Mouse (Mus musculus) cerebellum, postnatal 25 days (tissue): ENCODE measurements around the gene Scube1.

ENCODE experiments used
- DNase-seq, 2 experiments: peaks; one replicate each; pipeline ENCODE4 v3.0.0; 2021; ENCODE audit warnings: mixed read lengths in 2 of 2

Scube1 gene

DNA sequence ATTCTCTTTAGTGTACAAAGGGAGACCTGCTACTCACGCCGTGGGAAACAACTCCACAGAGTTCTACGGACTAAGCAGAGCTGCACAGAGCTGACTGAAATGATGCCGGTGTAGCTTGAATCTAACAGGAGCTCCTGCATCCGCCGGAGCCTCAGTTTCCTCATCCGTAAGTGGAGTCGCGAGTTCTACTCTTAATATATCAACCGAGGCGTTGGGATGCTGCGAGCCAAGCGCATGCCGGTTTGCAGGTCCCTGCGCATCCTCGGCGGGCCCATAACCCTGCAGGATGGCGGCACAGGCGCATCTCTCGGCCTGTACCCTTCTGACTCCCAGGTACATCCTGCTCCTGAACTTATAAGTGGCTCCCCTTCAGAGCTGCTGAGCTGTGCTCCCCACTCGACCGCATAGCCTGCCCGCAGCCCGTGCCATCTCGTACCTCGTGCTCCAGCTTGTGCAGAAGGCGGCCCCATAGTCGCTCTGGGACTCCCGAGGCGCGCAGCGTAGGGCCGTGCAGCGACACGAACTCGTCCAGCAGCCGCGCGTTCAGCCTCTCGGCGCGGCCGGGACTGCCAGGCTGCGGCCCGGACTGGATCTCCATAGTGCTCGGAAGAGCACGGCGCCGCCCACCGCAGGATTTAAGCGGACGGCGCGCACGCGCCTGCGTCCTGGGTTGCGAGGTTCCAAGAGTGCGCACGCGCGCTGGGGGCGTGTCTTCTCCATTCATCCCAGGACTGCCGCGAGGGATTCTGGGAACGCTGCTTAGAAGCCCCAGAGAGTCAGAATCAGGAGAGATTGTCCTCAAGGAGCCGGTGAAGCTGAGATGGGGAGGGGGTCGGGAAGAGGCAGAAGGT lies 130.1 kb downstream of the Scube1 start, which contains the start of gene Ttll12:
Gene Ttll12, minus strand, starts transcription at position 645 of the 851 bp plus-strand sequence.
- peak; percentile 95 to 98 for DNase-seq

DNA sequence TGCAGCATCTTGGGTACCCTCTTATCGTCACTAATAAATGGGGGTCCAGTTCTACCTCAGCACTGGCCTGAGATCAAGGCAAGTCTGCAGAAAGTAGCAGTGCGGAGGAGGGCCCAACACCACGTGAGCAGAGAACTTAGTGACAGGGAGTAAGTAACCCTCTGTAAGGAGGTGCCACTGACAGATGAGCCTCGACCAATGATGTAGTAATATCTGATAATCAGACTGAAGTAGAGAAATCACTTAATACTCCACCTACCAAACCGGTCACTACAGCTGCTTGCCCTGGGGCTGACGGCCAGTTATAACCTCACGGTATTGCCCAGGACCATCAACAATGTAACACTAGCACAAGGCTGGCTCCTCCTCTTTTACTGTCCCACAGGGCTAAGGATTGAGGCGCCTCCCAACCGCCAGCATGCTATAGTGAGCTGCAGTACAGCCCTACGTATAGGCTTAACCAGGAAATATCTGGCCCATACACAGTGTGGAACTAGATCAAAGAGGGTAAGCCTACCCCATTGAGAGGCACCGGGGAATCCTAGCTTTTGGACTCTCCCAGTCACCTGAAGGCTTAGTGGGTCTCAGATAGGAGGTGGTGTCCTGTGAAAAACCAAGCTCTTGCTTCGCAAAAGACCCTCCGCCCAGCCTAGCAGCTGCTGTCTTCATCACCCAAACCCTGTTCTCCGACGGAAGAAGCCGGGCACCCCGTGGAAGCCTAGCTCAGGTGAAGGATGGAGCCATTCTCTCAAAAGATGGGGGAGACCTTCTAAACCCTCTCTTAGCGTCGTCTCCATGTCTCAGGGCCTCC lies 130.9 kb downstream of the Scube1 start:
- DNase-seq, result no peak

DNA sequence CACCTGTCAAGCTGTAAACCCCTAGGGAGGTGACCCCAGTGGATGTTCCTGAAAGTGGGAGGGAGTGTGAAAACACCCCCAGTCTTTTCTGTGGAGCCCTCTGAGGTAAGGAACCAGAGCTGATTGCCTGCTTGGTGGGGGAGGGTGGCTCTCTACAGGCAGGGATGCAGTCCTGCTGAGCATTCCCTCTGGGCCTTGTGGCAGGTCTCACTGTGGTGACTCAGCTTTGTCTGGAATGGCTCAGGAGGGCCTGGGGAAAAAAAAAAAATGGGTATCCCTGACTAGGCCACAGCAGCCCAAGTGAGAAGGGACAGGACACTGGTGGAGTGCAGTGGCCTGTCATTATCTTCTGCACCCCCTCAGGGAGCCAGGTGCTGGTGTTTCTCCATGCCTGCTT lies 131.6 kb downstream of the Scube1 start:
- no peak for DNase-seq

DNA sequence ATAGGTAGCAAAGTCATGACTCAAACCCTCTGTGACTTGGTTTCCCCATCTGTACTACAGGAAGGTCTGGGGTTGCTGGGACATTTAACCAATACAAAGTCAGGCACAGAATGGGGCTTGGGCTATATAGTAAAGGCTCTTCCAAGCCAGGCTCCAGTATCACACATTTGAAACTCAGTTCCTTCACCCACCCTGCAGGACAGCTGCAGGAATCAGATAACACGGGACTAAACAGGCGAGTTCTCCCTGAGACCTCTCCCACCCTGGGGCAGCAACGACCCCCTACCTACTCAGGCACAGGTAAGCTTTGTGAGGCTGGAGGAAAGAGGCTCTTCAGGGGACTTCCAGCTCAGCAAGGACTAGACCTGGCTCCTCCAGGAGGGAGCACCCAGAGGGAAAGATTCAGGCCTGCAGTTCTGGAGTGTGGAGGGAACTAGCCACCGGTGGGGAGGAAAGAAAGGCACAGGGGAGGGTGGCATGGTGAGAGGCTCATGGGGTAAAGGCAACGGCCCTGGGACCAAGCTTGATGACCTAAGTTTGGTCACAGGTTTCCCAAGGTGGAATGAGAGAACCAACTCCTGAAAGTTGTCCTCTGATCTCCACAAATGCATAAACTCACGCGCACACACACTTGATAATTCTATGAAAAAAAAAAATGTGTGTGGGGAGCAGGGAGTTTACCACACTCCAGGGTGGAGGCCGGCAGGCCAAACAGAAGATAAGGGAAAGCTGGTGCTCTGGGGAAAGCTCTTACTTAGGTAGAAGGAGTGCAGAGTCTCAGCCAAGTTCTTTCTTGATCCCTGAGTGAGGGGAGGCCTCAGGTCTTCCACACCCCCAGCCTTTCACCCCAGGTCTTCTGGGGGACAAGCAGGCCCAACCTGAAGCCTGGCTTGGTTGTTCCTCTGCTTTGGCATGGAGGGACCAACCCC lies 132.3 kb downstream of the Scube1 start:
- DNase-seq, result no peak

DNA sequence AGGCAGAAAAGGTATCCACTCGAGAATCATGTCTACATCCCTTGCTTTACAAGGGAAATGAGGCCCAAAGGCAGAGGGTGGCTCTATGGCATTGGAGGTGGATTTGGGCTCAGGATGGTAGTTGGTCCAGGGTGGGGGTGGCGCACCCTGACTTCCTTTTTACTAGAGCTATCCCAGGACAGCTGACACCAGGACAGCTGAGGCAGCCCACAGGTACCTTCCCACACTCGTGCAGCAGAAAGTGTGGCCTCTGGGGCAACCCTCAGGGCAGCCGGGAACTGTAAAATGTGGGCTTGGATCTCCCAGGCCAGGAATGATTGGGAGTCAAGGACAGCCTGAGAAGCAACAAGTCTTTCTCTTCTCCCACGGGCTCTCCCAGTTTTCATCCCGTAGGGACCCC lies 133.1 kb downstream of the Scube1 start:
- no peak for DNase-seq

DNA sequence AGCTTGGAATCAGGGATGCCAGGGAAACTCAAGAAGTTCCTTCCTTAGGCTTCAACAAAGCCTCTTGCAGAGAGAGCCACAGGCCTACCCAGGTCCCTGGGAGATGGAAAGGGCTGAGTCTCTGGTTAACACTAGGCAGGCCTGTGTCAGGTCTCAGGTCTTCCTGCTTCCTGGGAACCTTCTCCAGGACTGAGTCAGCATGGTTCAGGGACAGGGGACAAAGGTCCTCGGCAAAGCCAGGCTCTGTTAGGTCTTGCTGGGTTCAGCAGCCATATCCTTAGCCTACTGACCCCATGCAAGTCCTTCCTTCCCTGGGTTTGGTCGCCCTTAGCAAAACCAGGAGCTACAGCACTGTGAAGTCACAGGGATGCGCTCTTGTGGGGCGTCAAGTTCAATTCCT lies 134.0 kb downstream of the Scube1 start:
- DNase-seq, result no peak

DNA sequence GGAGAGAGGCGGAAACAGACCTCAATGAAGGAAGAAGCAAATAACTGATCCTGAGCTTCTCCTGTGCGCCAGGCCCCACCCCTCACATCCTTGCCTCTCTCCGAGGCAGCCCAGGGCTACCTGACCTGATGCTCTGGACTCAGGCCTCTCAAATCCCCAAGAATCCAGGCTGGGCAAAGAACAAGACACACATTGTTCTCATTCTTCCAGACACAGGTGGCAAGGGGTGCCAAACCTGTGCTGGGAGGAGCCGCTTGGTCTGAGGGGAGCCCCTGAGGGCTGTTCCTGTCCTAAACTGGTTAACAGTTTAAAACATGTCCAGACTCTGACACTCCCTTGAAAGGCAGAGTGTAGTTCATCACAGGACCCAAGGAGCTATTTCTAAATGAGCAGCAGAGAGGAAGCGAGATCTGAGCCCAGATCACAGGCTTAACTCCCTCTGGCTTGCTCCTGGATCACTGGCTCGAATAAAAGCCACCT lies 140.0 kb downstream of the Scube1 start:
- DNase-seq, result no peak

DNA sequence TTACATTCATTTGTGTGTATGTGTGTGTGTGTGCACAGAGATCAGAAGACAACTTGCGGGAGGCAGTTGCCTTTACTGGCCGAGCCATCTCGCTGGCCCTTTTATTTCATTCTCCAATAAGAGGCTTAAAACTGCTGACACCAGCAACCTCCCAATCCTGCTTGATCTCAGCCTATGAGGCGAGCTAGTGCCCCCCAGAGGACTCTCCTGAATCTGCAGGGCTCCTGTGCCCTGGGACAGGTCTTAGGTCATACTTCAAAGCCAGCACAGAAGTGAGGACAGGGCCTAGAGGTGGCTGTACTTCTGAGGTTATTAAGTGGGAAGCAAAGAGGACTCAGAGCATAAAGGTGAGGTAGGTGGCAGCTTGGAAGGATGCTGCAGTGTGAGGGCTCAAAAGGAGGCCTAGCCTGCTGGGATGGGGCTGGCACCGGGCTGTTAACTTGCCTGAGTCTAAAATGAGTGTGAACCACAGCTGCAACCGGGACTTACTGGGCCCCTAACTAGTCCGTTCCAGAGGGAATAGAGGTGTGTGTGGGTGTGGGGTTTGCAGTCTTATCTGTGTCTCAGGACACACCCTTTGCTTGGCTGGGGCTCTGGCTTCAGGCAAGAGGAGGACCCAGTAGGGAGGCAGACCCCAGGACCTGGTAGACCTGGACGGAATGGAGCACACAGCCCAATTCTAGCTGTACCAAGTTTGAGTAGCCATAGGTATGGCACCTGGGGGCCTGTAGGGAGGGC lies 141.2 kb downstream of the Scube1 start:
- DNase-seq, result peak; percentile 20 to 54

DNA sequence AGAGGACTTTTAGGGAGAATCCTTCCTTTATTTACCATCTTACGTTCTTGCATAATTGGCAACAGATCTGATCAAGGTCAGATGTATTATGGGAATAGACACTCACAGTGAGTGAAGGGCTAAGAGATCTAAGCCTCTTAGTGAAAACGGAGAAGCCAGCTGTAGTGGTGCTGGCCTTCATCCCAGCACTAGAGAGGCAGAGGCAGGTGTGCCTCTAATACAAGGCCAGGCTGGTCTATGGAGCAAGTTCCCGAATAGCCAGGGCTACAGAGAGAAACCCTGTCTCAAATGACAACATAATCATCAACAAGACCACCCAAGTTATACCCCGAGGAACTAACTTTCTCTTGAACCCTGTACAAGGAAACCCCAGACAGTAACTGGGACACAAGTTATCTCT lies 141.9 kb downstream of the Scube1 start:
- no peak for DNase-seq

DNA sequence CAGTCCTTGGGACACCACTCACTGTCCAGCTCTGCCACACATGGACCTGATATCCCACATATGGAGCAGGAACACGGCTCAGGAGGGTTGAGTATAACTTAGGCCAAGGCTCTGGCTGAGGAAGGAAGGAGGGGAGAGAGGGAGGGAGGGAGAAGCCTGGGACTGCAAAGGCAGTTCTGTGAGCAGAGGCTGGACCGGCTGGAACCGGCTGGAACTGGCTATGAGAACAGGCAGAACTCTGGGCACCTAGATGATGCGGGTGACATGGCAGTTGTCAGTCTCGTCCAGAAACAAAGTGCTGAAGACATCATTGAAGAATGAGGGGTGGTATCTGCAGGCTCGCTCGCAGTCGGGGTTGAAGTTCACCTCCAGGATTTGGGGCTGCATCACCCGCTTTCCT lies 148.2 kb downstream of the Scube1 start:
- DNase-seq, result no peak

DNA sequence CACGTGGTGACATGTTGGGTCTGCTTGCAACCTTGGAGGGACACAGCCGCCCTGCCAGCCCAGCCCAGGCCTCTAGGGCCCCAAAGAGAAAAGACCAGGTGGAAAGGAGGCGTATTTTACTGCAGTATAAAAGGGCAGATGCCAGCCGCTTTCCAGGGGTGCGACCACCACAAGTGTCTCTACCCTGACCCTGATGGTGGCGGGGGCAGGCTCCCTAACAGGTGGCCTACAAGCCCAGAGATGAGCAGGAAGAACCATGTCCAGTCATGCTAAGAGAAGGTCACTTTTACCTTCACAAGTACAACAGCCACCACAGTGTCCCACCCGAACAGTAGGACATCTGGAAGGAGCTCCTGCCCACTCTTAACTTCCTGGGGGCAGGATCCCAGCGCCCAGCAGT lies 149.3 kb downstream of the Scube1 start:
- DNase-seq, result no peak

DNA sequence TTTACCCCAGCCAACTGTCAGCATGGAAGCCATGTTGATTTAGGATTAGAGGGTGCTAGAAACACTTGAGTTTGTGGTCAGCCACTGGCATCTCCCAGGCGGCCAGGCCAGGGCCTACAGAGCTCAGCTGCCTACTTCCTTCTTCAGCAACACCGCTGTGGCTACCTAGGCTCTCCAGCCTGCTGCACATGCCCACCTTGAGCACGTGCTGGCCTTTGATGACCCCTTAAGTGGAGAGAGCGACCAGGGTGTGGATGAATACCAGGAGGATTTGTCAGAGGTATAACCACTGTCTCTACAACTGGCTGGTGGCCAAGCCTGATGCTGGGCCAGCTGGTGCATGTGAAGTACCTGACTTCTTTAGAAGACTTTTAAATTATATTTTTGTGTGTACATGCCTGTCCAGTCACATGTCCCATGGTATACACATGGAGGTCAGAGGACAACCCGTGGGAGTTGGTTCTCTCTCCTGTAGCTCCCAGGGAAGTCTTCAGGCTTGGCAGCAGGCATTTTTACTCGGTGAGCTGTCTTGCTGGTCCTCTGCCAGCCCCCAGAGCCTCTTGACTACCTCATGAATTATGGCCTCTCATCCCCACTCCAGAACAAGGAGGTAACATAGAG lies 150.0 kb downstream of the Scube1 start:
- peak in 1 of 2 experiments; percentile 21 for DNase-seq

DNA sequence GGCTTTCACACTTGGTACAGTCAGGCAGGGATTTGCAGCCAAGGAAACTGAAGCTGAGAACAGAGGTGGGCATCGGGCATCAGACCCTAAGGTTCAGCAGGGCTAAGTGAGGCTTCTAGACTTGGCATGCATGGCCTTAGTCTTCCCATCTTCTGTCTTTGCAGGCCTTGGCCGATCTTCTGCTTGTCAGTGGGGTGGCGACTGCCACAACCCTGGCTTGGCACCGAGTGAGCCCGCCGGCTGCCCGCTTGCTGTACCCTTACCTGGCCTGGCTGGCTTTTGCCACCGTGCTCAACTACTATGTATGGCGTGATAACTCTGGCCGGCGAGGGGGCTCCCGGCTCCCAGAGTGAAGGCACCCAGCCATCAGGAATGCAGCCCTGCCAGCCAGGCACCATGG lies 151.2 kb downstream of the Scube1 start:
- peak; percentile 59 to 77 for DNase-seq

DNA sequence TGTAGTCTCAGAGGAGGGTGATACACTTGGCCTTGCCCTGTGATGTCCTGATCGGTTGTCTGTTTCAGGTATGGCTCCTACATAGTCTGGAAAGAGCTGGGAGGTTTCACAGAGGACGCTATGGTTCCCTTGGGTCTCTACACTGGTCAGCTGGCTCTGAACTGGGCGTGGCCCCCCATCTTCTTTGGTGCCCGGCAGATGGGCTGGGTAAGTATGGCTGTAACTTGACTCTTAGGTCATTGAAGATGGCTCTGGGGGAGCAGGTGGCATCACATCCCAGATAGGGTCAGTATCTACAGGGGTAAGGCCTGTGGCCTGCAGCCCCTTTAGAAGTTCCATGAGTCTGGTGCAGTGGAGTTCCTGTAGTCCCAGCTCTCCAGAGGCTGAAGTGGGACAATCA lies 152.7 kb downstream of the Scube1 start:
- no peak for DNase-seq

DNA sequence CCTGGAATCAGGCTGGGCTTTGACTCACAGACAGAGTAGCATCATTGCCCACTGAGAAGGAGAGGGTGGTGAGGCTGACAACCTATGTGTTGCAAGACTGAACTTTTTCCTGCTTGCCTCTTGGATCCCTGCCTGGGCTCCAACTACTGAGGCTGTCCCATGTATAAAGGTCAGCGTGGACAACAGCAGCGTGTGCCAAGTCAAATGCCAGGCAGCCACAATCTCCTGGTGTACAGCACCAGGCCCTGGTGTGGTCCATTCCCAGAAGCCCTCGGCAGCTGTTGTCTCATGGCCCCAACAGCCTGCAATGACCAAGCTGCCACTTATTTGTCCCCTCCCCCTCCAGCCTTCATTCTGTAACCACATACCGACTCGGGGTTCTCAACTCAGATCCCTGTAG lies 153.2 kb downstream of the Scube1 start:
- DNase-seq, result no peak

DNA sequence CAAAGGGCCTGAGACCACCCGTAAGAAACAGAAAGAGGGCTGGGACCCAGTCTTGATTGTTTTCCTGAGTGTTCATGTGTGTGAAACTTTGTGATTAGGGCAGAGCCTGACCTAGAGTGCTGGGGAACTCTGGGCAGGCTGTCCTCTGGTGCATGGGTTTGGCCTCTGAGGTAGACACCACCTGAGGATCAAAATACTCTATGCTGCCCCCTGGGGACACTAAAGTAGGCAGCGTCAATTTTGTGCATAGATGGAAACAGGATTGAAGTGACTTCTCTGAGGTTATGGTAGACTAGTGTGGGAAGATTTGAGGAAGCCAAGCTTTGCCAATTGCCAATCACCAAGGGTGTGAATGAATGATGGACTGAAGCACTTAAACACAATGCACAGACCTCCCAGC lies 154.2 kb downstream of the Scube1 start:
- DNase-seq, result no peak

DNA sequence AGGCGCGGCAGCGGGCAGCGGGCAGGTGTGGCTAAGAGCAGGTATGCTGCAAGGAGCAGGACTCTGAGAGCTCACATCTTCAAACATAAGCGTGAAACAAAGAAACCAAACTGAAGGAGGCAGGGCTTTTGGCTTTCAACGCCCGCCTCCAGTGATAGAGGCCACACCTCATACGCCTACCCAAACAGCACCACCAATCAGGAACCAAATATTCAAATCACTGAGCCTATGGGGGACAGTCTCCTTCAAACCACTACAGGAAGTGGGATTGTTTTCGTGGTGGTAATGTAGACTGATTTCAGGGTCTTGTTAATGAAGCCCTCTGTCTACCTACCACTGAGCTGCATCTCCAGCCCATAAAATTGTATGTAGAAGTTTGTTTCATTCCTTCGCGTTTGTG lies 155.1 kb downstream of the Scube1 start:
- DNase-seq, result no peak

DNA sequence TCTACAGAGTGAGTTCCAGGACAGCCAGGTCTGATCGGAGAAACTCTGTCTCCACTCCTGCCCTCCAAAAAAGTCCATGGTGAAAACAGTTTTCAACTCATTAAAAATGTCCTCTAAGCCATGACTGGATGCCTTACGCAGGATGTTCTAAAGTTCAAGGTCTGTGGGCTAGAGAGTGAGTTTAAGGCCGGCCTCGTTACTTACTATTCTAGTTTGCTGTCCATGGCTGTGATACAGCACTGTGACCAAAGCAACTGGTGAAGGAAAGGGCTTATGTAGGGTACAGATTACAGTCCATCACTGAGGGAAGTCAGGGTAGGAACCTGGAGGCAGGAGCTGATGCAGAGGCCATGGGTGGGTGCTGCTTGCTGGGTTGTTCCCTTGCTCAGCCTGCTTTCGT lies 156.3 kb downstream of the Scube1 start:
- DNase-seq, result no peak

DNA sequence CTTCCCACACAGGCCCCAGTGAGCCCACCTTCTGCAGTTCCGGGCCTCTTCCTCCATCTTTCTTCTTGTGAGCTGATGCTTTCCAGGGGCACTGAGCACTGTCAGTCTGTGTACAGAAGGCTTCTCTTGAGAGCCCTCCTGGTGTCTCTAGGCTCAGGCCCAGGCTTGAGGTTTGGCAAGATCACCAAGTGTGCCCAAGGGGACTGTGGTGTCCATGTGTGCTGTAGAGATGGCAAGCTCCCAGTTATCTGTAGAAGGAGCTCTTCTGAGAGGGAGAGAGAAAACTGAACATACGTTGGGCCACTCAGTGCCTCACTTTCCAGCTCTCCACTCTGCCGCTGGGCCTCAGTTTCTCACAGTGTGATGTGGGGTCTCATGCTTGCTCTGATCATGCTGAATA lies 157.1 kb downstream of the Scube1 start:
- no peak for DNase-seq

DNA sequence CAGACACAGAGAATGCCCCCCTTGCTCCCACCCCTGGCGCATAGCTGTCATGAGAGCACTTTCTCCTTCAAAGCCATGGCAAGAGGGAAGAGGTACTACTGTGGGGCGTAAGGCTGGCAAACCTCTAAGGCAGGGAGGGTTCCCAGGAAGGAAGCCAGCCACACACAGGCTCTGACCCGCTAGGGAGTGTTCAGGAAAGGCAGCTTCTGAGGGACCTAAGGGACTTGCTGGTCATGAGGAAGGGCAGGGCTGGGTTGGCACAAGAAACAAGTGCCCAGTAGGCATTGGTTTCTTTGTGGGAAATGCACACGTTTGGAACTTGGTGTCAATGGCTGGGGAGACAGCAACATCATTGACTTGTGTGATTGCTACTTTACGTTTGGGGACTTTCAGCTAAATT lies 158.8 kb downstream of the Scube1 start:
- DNase-seq, result no peak

DNA sequence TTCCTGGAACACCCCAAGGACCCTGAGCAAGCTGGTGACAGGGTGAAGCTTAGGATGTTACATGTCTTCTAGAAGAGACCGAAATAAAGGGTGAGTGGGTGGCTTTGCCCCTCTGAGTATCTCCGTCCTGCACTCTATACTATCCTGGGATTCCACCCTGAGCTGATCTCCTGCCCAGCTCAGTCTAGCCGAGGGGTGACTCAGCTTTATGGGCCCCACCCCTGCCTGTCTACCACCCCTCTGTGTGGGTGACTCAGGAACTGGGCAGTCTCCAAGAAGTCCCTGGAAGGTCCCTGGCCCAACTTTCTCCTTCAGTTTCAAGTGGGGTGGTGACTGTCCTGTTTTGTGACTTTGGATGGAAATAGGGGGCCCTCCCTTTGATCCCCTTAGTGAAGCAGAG lies 159.4 kb downstream of the Scube1 start:
- no peak for DNase-seq
